Mouse (Mus musculus) small intestine, adult 2 months (tissue): ENCODE results near the gene Adamts15. TPM values are rescaled to one million over a fixed set of nuclear protein-coding genes. Genes with fewer than 3 reads are reported as not detected.
A peak's percentile ranks its signal among the peaks of the same experiment; 100 is the strongest.

Experiments
- H3K27ac ChIP-seq: fragments of 200-500 bp; 2 replicates; pipeline ENCODE4 v1.5.1; 2012; ENCODE audit warnings: low read depth, low read length, control low read depth, inconsistent platforms; ENCODE audit not compliant: insufficient read depth
- H3K27me3 ChIP-seq: fragments of 200-500 bp; 2 replicates; pipeline ENCODE4 v1.6.1; 2012; ENCODE audit warnings: mild to moderate bottlenecking, moderate library complexity, low read length, inconsistent platforms; ENCODE audit not compliant: control insufficient read depth, insufficient read depth
- H3K36me3 ChIP-seq: fragments of 200-500 bp; 2 replicates; pipeline ENCODE4 v1.6.1; 2012; ENCODE audit warnings: mild to moderate bottlenecking, low read length, control low read depth, inconsistent platforms; ENCODE audit not compliant: control insufficient read depth, insufficient read depth
- H3K4me1 ChIP-seq: fragments of 200-500 bp; 2 replicates; pipeline ENCODE4 v1.6.1; 2012; ENCODE audit warnings: low read length, inconsistent platforms, mixed read lengths; ENCODE audit not compliant: control insufficient read depth, insufficient read depth, insufficient read length
- H3K4me3 ChIP-seq: fragments of 200-500 bp; 2 replicates; pipeline ENCODE4 v1.5.1; 2012; ENCODE audit warnings: low read depth, mild to moderate bottlenecking, control low read depth, inconsistent platforms, low read length, moderate library complexity
- CTCF ChIP-seq: fragments of 200-500 bp; IDR thresholded peaks from 2 replicates; pipeline ENCODE4 v1.5.1; 2012; ENCODE audit warnings: low read depth, mild to moderate bottlenecking, control low read depth, inconsistent platforms, low read length, moderate library complexity, mixed read lengths; ENCODE audit not compliant: insufficient replicate concordance, insufficient read length; ENCODE audit errors: extremely low read depth
- POLR2A ChIP-seq: fragments of 200-500 bp; IDR thresholded peaks from 2 replicates; pipeline ENCODE4 v1.6.1; 2012; ENCODE audit warnings: low read depth, mild to moderate bottlenecking, control low read depth, inconsistent platforms, low read length, moderate library complexity
- WGBS: fragments of 180-500 bp; shearing (Covaris S2); methylation state at CpG from one replicate; pipeline ENCODE4 v1.1.7; 2018; 5-methylcytosine and 5-hydroxymethylcytosine counted together
- polyA plus RNA-seq: library from polyadenylated mRNA; depleted of rRNA; stranded (reverse); fragments of >200 nt; gene quantifications from 2 replicates; pipeline ENCODE4 v1.2.3, GENCODE M21; 2012

The Adamts15 gene
- polyA plus RNA-seq, 1 experiment: 4.0 TPM

DNA sequence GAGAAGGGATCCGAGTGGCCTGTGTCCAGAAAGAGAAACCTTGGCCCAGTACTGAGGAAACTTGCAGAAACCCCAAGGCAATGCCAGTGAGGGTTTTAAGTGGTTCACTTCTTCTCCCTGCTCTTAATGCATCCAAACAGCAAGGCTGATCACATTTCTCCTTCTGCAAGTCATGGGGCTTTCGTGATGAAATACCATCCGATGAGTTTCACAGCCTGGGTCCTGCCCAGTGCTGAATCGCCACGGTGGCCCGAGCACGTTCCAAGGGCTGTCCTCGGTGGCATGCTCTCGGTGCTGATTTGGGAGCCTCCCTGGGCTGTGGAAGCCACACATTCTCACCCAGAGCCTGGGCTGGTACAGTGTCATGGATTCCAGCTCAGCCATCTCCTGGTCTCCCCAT lies 33.0 kb upstream of the Adamts15 start:
- TF ChIP-seq POLR2A (no peak), CTCF (no peak)
- H3K27ac ChIP-seq: no peak overlapping the region
- H3K27me3 ChIP-seq: no peaks in the 10 kb centered on the region
- H3K4me3 ChIP-seq: no peak overlapping the region
- WGBS: 85% methylated on average over 9 of the region's 9 CpGs
- H3K4me1 ChIP-seq: no peaks in the 10 kb centered on the region
- H3K36me3 ChIP-seq: no peaks in the 10 kb centered on the region

DNA sequence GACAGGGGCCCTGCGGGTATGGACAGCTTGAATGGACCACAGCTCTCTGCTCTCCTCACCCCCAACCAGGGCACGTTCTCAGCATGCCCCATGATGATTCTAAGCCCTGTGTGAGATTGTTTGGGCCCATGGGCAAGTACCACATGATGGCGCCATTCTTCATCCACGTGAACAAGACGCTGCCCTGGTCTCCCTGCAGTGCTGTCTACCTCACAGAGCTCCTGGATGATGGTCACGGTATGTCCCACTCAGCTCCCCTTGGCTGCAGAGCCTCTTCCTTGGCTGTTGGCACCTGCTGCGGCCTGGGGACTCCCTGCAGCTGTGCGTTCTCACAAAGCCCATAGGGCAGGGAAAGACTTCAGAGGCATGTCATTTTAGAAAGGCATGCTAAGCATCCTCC lies 31.0 kb upstream of the Adamts15 start:
- 44% methylated on average over 8 of the region's 8 CpGs for WGBS
- no peaks in the 10 kb centered on the region for H3K27me3 ChIP-seq

GRCm38 (mm10) chr9:30951461-30951860 lies 29.2 kb upstream of the Adamts15 start:
- H3K27ac ChIP-seq: no peak overlapping the region
- H3K4me3 ChIP-seq: no peak overlapping the region
- no peaks in the 10 kb centered on the region for H3K4me1 ChIP-seq
- no peaks in the 10 kb centered on the region for H3K27me3 ChIP-seq
- H3K36me3 ChIP-seq: no peaks in the 10 kb centered on the region
- TF ChIP-seq POLR2A: no peak
- no peak for TF ChIP-seq CTCF
- WGBS: 65% methylated on average over 5 of the region's 5 CpGs

More for the DNA sequence above, 31.0 kb upstream of the Adamts15 start:
- no peaks in the 10 kb centered on the region for H3K4me1 ChIP-seq
- TF ChIP-seq POLR2A: no peak
- TF ChIP-seq CTCF: peak; percentile 34; the same call in 1 of the 2 replicates
- no peak overlapping the region for H3K4me3 ChIP-seq
- H3K36me3 ChIP-seq: no peaks in the 10 kb centered on the region
- H3K27ac ChIP-seq: no peak overlapping the region

DNA sequence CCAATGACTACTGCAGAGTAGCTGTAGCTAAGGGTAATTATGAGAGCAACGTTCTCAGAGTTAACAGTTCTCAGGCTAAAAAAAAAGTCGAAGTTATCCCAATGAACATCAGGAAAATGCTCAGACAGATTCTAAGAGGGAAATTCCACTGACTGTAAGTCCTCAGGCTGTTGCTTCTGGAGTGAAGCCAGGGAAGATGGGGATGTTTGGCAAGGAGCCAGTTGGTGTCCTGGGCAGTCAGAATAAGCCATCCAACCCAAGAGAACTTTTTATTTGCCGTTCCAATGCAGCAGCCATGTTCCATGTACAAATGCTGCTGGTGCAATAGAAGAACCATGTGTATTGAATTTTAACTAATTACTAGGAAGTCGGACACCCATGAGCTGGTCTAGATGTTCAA lies 28.3 kb upstream of the Adamts15 start:
- H3K36me3 ChIP-seq: no peaks in the 10 kb centered on the region
- 68% methylated on average over 4 of the region's 4 CpGs for WGBS
- H3K27ac ChIP-seq: no peak overlapping the region
- no peaks in the 10 kb centered on the region for H3K4me1 ChIP-seq
- no peak for TF ChIP-seq POLR2A
- TF ChIP-seq CTCF: no peak
- no peak overlapping the region for H3K4me3 ChIP-seq
- no peaks in the 10 kb centered on the region for H3K27me3 ChIP-seq

DNA sequence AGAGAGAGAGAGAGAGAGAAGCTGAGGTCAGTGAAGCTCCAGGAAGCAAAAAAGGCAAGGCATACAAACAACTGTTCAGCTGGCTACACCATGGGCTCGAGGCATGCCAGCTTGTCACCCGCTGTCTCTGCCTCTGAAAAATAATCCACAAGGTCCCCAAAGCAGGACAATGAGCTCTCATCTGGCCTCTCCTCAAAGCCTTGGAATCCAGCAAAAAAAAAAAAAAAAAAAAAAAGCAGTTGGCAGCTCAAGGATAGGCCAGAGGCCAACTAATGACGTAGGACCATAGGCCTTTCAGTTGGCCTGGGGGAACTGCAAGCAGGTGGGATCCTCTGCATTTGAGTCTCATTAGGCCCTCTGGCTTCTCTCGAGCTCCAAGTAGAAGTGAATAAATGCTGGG lies 27.7 kb upstream of the Adamts15 start:
- Histone ChIP-seq H3K4me3 (no peak overlapping the region), H3K4me1 (no peaks in the 10 kb centered on the region), H3K27ac (no peak overlapping the region), H3K36me3 (no peaks in the 10 kb centered on the region), H3K27me3 (no peaks in the 10 kb centered on the region; the same call in 1 of the 2 replicates)
- 75% methylated on average over 4 of the region's 4 CpGs for WGBS
- TF ChIP-seq CTCF (no peak), POLR2A (no peak)

DNA sequence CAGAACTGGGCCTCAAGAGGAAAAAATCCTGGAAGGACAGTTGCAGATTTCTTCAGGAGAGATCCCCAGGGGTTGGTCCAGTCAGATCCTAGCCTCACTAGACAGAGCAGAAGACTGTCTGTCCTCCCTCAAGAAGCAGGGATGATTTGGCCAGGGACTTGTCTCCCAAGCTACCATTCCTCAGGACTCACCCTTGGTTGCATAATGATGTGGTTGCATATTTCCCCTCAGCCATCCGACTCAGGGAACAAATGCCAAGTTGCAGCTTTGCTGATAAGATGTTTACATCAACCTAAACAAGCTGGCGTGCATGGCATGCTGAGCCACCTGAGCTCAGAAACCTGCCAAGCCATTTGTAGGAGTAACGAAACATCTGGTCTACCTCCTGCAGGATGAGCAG lies 27.2 kb upstream of the Adamts15 start:
- Histone ChIP-seq H3K27ac (no peak overlapping the region), H3K36me3 (no peaks in the 10 kb centered on the region), H3K27me3 (peaks cover 5% of the 10 kb centered on the region), H3K4me1 (no peaks in the 10 kb centered on the region), H3K4me3 (no peak overlapping the region)
- 51% methylated on average over 3 of the region's 3 CpGs for WGBS
- TF ChIP-seq CTCF: no peak
- TF ChIP-seq POLR2A: no peak

GRCm38 (mm10) chr9:30945276-30945675 lies 23.0 kb upstream of the Adamts15 start:
- no peak overlapping the region for H3K27ac ChIP-seq
- no peaks in the 10 kb centered on the region for H3K36me3 ChIP-seq
- peaks cover 7% of the 10 kb centered on the region; the same call in 1 of the 2 replicates for H3K4me1 ChIP-seq
- WGBS: 48% methylated on average over 1 of the region's 1 CpGs
- peaks cover 29% of the 10 kb centered on the region for H3K27me3 ChIP-seq
- TF ChIP-seq POLR2A: no peak
- no peak for TF ChIP-seq CTCF
- H3K4me3 ChIP-seq: no peak overlapping the region

GRCm38 (mm10) chr9:30944234-30944633 lies 22.0 kb upstream of the Adamts15 start:
- H3K4me1 ChIP-seq: peaks cover 7% of the 10 kb centered on the region; the same call in 1 of the 2 replicates
- TF ChIP-seq POLR2A (no peak), CTCF (no peak)
- 0 out of 2 replicates have a peak overlapping the region, but pooled peaks have one; percentile 23 for H3K4me3 ChIP-seq
- 25% methylated on average over 1 of the region's 1 CpGs for WGBS
- H3K27ac ChIP-seq: no peak overlapping the region
- no peaks in the 10 kb centered on the region for H3K36me3 ChIP-seq
- H3K27me3 ChIP-seq: peaks cover 29% of the 10 kb centered on the region
